Mouse (Mus musculus) ovary, postnatal 36 days (tissue): Measurements from ENCODE around the gene Pxmp2.

Experiments used
- DNase-seq: peaks from one replicate; pipeline ENCODE4 v3.0.0; 2022; ENCODE audit warnings: low spot score, mixed read lengths

Pxmp2 gene

GRCm38 (mm10) chr5:110285770-110286445 lies at the start of gene Pxmp2, which contains the start of gene Pole:
Gene Pxmp2 (minus strand): TSS chr5:110286186.
Gene Pole (plus strand): TSS chr5:110286306.
- peak; percentile 89 for DNase-seq

- DNase-seq: no peak
These were observed 44.5 kb upstream of the Pxmp2 start for GRCm38 (mm10) chr5:110330508-110330907.

DNA sequence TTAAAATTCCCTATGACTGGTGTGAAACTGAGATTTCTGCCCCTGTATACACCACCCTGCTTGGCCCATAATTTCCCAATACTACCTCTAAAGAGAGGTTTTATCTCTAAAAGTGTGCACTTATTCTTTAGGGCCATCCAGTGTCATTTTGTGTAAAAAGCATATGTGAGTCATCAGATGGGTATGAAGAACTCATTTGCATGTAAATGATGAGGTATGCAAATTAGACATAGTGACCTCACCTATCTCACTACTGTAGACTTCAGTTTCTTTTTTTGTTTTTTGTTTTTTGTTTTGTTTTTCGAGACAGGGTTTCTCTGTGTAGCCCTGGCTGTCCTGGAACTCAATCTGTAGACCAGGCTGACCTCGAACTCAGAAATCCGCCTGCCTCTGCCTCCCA lies 27.1 kb upstream of the Pxmp2 start:
- DNase-seq: no peak

GRCm38 (mm10) chr5:110308861-110309260 lies 22.9 kb upstream of the Pxmp2 start:
- DNase-seq: no peak

DNA sequence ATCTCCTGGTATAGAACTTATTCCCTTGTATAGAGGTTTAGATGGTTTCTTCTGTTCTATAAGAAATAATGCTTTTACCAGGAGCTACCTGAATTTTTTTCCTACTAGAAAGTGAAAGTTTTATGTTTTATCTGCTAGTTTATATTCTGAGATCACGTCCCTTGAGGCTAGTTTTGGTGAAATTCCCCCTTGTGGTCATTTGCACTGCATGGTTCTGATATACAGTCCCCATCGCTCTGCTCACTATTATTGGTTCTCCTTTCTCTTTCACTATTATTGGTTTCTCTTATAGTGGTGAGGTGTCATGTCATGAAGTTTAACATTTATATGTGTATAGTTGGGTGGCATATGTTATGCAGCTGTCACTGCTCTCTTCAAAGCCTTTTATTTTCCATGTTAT lies 14.6 kb upstream of the Pxmp2 start:
- DNase-seq: no peak

GRCm38 (mm10) chr5:110296637-110297036 lies 10.7 kb upstream of the Pxmp2 start:
- no peak for DNase-seq

DNA sequence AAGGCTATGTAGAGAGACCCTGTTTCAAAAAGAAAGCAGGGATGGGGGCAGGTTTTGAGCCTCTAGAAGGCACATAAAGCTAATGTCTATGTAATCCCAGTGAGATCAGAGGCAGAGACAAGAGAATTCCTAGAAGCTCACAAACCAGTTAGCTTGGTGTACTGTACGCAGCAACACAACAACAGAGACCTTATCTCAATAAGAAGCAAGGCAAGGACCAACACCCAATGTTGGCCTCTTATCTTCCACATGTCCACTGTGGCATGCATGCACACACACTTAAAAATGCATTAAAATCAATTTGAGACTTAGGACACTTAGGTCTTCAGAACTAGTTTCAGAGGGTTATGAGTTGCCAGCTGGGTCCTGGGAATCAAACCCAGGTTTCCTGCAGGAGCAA lies 5.7 kb upstream of the Pxmp2 start:
- no peak for DNase-seq

GRCm38 (mm10) chr5:110287084-110287475 lies 1.1 kb upstream of the Pxmp2 start:
- DNase-seq: no peak

GRCm38 (mm10) chr5:110286446-110287083 lies 579 bp upstream of the Pxmp2 start:
- DNase-seq: no peak

GRCm38 (mm10) chr5:110285156-110285555 lies 830 bp downstream of the Pxmp2 start:
- no peak for DNase-seq

- DNase-seq: peak; percentile 28
These were observed 1.4 kb downstream of the Pxmp2 start for GRCm38 (mm10) chr5:110284536-110284935.

GRCm38 (mm10) chr5:110281984-110282383 lies 4.0 kb downstream of the Pxmp2 start:
- no peak for DNase-seq

DNA sequence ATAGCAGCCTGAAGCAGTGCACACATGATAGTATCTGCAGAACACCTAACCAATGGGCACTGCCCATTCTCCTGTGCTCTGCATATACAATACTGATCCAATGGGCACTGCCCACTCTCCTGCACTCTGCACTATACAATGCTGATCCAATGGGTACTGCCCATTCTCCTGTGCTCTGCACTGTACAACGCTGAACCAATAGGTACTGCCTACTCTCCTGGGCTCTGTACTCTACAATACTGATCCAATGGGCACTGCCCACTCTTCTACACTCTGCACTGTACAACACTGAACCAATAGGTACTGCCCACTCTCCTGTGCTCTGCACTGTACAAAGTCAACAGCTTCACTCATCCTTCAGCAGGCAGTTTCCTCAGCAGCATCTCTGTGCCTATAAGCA lies 9.1 kb downstream of the Pxmp2 start:
- DNase-seq: no peak

DNA sequence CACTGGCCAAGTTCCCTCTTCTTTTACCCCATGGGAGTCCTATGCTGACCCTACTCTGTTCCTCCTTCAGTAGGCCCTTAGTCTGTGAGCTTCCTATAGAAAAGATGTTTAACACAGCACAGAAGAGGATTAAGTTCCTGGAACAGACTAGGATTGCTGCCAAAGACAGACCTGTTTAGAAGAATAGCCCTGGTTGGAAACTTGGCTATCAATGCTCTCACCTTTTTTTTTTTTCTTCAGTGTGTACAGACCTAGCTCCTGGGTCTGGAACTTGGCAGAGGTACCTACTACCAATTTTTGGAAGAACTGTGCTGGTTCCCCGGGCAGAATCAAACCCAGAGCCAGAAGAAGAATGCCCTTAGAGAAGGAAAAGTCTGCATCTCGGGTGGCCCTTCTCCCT lies 9.6 kb downstream of the Pxmp2 start:
- no peak for DNase-seq

DNA sequence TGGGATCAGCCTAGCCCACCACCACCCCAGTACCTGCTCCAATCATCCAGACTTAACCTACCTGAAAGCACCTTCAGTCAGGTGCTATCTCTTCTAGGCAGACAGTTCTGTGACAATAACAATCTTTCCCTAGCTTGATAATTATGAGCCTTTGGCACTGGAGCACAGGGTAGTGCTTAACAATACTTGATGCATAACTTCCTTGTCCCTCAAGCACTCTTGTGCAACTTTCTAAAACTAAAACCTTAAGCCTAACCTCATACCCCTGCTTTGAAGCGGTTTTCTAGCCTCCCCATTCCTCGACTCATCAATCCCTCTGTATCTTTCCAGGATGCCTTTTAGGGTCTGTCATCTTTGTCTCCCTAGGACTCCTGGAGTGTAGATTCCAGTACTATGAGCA lies 11.1 kb downstream of the Pxmp2 start:
- no peak for DNase-seq

DNA sequence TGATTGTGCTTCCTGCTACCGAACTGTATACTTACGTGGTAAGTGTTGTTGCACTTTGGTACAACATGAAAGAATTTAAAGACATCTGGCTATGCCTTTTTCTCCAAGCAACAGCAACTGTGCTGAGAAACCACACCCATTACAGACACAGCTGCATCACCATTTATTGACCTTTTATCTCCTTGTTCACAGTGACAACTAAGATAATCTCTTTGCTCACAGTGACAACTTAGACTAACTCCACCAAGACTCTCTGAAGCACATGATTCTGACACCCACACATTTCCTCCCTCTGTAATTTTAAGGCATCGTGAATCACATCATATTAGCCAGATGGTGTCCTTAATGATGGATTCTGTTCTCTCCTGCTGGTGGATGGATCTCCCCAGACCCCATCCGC lies 11.8 kb downstream of the Pxmp2 start:
- DNase-seq: no peak

GRCm38 (mm10) chr5:110270242-110270641 lies 15.7 kb downstream of the Pxmp2 start:
- no peak for DNase-seq

DNA sequence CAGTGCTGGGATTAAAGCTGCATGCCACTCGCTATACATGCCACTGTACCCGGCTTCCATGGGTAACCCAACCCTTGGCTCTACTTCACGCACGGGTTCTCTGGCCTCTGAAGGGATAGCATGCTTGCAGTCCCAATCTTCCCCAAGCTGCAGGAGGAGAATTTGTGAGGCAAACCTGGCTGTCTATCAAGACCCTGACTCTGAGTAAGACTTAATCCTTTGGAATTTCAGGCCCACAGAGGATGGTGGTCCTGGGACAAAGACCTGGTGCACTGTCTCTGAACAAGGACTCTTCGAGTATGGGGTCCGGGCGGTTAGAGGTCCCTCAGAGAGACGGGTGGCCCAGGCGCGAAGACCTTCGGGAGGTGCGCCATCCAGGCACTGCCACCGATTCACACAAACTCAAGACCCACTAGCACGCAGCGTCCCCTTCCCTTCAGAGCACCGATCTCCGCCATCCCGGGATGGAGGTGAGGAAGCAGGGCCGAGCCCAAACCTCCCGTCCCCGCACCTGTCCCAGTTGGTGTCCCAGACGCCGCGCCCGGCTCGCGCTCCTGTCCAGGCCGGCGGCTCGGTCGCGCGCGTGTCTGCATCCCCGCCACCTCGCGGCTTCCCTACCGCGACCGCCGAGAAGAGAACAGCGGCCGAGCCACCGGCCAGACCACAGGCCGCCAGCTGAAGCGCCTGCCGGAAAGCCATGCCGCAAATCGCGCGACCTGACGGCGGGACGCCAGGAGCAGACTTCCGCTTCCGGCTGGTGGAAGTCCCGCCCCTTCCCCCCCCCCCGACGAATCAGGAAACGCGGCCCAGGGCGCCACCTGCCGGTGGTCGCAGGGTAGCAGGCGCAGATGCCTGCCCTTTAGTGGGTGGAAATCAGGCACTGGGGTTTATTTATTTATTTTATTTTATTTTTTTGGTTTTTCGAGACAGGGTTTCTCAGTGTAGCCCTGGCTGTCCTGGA lies 16.6 kb downstream of the Pxmp2 start, which contains the start of gene Pgam5:
Pgam5 (minus strand) TSS at position 773 of the 961 bp plus-strand sequence.
- DNase-seq: peak; percentile 88

GRCm38 (mm10) chr5:110266941-110267340 lies 19.0 kb downstream of the Pxmp2 start:
- no peak for DNase-seq

- no peak for DNase-seq
These were observed 41.9 kb downstream of the Pxmp2 start for GRCm38 (mm10) chr5:110244091-110244490.

- DNase-seq: no peak
These were observed 53.6 kb downstream of the Pxmp2 start for GRCm38 (mm10) chr5:110232346-110232745.

DNA sequence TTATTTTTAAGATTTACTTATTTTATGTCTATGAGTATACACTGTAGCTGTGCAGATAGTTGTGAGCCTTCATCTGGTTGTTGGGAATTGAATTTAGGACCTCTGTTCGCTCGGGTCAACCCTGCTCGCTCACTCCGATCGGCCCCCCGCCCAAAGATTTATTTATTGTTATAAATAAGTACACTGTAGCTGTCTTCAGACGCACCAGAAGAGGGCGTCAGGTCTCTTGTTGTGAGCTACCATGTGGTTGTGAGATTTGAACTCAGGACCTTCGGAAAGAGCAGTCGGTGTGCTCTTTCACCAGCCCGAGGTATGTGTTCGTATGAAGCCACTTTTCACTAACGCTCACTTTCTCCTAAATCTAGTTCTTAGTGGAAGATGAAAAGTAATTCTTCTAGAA lies 54.3 kb downstream of the Pxmp2 start:
- no peak for DNase-seq
